Mouse (Mus musculus): Measurements from ENCODE around the gene Sh2d7. TPM values are rescaled to one million over a fixed set of nuclear protein-coding genes. Genes with fewer than 3 reads are reported as not detected.
A peak's percentile ranks its signal among the peaks of the same experiment; 100 is the strongest.
"Not testable (repeated sequence)": the region's sequence is repeated elsewhere in the genome, so short reads cannot be mapped to it uniquely, and the experiment has no call there.

Gene Sh2d7
- polyA plus RNA-seq, 1 experiment from 2014 or later, result not detected

GRCm38 (mm10) chr9:54566958-54567357 is 28.2 kb downstream of the Sh2d7 start:
- Histone ChIP-seq H3K27ac (replicated peaks; ENCODE audit: low read depth, low read length) (no peak overlapping the region), H3K27me3 (ENCODE audit: control insufficient read depth, insufficient read depth, low read length) (no peaks in the 10 kb centered on the region), H3K36me3 (replicated peaks; ENCODE audit: control insufficient read depth, insufficient read depth, low read depth, low read length) (no peaks in the 10 kb centered on the region), H3K9ac (replicated peaks; ENCODE audit: low read length) (no peak overlapping the region), H3K4me3 (ENCODE audit: low read depth, low read length) (no peak overlapping the region), H3K9me3 (replicated peaks; ENCODE audit: control insufficient read depth, low read length) (no peaks in the 10 kb centered on the region), H3K4me1 (ENCODE audit: control insufficient read depth, insufficient read depth, low read length) (no peaks in the 10 kb centered on the region), H3K4me2 (ENCODE audit: low read depth, low read length) (no peak overlapping the region)
- DNase-seq (ENCODE audit: low spot score) (peak; percentile 29), ATAC-seq (replicated peaks; ENCODE audit: insufficient number of reproducible peaks, low FRiP score, low TSS enrichment, low read depth) (no peak)
- WGBS, result 41% methylated on average over 4 of the region's 4 CpGs

- no peaks in the 10 kb centered on the region for H3K27me3 ChIP-seq (ENCODE audit: control insufficient read depth, insufficient read depth, low read length)
- DNase-seq (ENCODE audit: low spot score), result peak; percentile 62
- H3K27ac ChIP-seq (replicated peaks; ENCODE audit: low read depth, low read length), result no peak overlapping the region
- H3K4me1 ChIP-seq (ENCODE audit: control insufficient read depth, insufficient read depth, low read length), result no peaks in the 10 kb centered on the region
- H3K9me3 ChIP-seq (replicated peaks; ENCODE audit: control insufficient read depth, low read length), result no peaks in the 10 kb centered on the region
- no peak for ATAC-seq (replicated peaks; ENCODE audit: insufficient number of reproducible peaks, low FRiP score, low TSS enrichment, low read depth)
- no peak overlapping the region for H3K4me2 ChIP-seq (ENCODE audit: low read depth, low read length)
- no peaks in the 10 kb centered on the region for H3K36me3 ChIP-seq (replicated peaks; ENCODE audit: control insufficient read depth, insufficient read depth, low read depth, low read length)
- H3K4me3 ChIP-seq (ENCODE audit: low read depth, low read length), result no peak overlapping the region
- WGBS, result 33% methylated on average over 2 of the region's 2 CpGs
- H3K9ac ChIP-seq (replicated peaks; ENCODE audit: low read length), result no peak overlapping the region
Observed at GRCm38 (mm10) chr9:54568732-54569131, 29.9 kb downstream of the Sh2d7 start.

GRCm38 (mm10) chr9:54571130-54571839 is 32.5 kb downstream of the Sh2d7 start:
- Histone ChIP-seq H3K4me3 (ENCODE audit: low read depth, low read length) (no peak overlapping the region), H3K9me3 (replicated peaks; ENCODE audit: control insufficient read depth, low read length) (no peaks in the 10 kb centered on the region), H3K4me1 (ENCODE audit: control insufficient read depth, insufficient read depth, low read length) (no peaks in the 10 kb centered on the region), H3K27me3 (ENCODE audit: control insufficient read depth, insufficient read depth, low read length) (no peaks in the 10 kb centered on the region), H3K9ac (replicated peaks; ENCODE audit: low read length) (no peak overlapping the region), H3K27ac (replicated peaks; ENCODE audit: low read depth, low read length) (no peak overlapping the region), H3K4me2 (ENCODE audit: low read depth, low read length) (no peak overlapping the region), H3K36me3 (replicated peaks; ENCODE audit: control insufficient read depth, insufficient read depth, low read depth, low read length) (no peaks in the 10 kb centered on the region)
- 74% methylated on average over 9 of the region's 9 CpGs for WGBS
- DNase-seq (ENCODE audit: low spot score) (no peak), ATAC-seq (replicated peaks; ENCODE audit: insufficient number of reproducible peaks, low FRiP score, low TSS enrichment, low read depth) (no peak)

- Histone ChIP-seq H3K4me2 (ENCODE audit: low read depth, low read length) (no peak overlapping the region), H3K4me3 (ENCODE audit: low read depth, low read length) (no peak overlapping the region), H3K9ac (replicated peaks; ENCODE audit: low read length) (no peak overlapping the region), H3K9me3 (replicated peaks; ENCODE audit: control insufficient read depth, low read length) (no peaks in the 10 kb centered on the region), H3K4me1 (ENCODE audit: control insufficient read depth, insufficient read depth, low read length) (no peaks in the 10 kb centered on the region), H3K27me3 (ENCODE audit: control insufficient read depth, insufficient read depth, low read length) (no peaks in the 10 kb centered on the region), H3K36me3 (replicated peaks; ENCODE audit: control insufficient read depth, insufficient read depth, low read depth, low read length) (no peaks in the 10 kb centered on the region), H3K27ac (replicated peaks; ENCODE audit: low read depth, low read length) (no peak overlapping the region)
- ATAC-seq (replicated peaks; ENCODE audit: insufficient number of reproducible peaks, low FRiP score, low TSS enrichment, low read depth) (no peak), DNase-seq (ENCODE audit: low spot score) (no peak)
- 38% methylated on average over 1 of the region's 1 CpGs for WGBS
Observed at GRCm38 (mm10) chr9:54583712-54584111, 44.9 kb downstream of the Sh2d7 start.

GRCm38 (mm10) chr9:54584127-54584526 is 45.3 kb downstream of the Sh2d7 start:
- H3K4me2 ChIP-seq (ENCODE audit: low read depth, low read length); H3K9ac ChIP-seq (replicated peaks; ENCODE audit: low read length); H3K27ac ChIP-seq (replicated peaks; ENCODE audit: low read depth, low read length); H3K4me1 ChIP-seq (ENCODE audit: control insufficient read depth, insufficient read depth, low read length); H3K36me3 ChIP-seq (replicated peaks; ENCODE audit: control insufficient read depth, insufficient read depth, low read depth, low read length); H3K9me3 ChIP-seq (replicated peaks; ENCODE audit: control insufficient read depth, low read length); H3K27me3 ChIP-seq (ENCODE audit: control insufficient read depth, insufficient read depth, low read length); H3K4me3 ChIP-seq (ENCODE audit: low read depth, low read length); DNase-seq (ENCODE audit: low spot score); ATAC-seq (replicated peaks; ENCODE audit: insufficient number of reproducible peaks, low FRiP score, low TSS enrichment, low read depth): not testable (repeated sequence)
- 80% methylated on average over 2 of the region's 2 CpGs for WGBS

GRCm38 (mm10) chr9:54585839-54586198 is 47.0 kb downstream of the Sh2d7 start:
- Histone ChIP-seq H3K9ac (replicated peaks; ENCODE audit: low read length) (no peak overlapping the region), H3K27ac (replicated peaks; ENCODE audit: low read depth, low read length) (no peak overlapping the region)

GRCm38 (mm10) chr9:54586199-54587061 is 47.6 kb downstream of the Sh2d7 start, which contains the start of gene Idh3a:
Idh3a (plus strand) TSS chr9:54586334.
- under 1% methylated on average over 64 of the region's 73 CpGs for WGBS
- no peaks in the 10 kb centered on the region for H3K4me1 ChIP-seq (ENCODE audit: control insufficient read depth, insufficient read depth, low read length)
- ATAC-seq (replicated peaks; ENCODE audit: insufficient number of reproducible peaks, low FRiP score, low TSS enrichment, low read depth) (peak; percentile 97), DNase-seq (ENCODE audit: low spot score) (peak; percentile 98)
- H3K4me3 ChIP-seq (ENCODE audit: low read depth, low read length), result peak within 1 kb of the TSS; percentile 72
- peak within 1 kb of the TSS; percentile 70 for H3K9ac ChIP-seq (replicated peaks; ENCODE audit: low read length)
- no peaks in the 10 kb centered on the region for H3K36me3 ChIP-seq (replicated peaks; ENCODE audit: control insufficient read depth, insufficient read depth, low read depth, low read length)
- H3K4me2 ChIP-seq (ENCODE audit: low read depth, low read length), result peak within 1 kb of the TSS; percentile 81
- H3K9me3 ChIP-seq (replicated peaks; ENCODE audit: control insufficient read depth, low read length), result no peaks in the 10 kb centered on the region
- no peaks in the 10 kb centered on the region for H3K27me3 ChIP-seq (ENCODE audit: control insufficient read depth, insufficient read depth, low read length)
- no peak within 1 kb of the TSS for H3K27ac ChIP-seq (replicated peaks; ENCODE audit: low read depth, low read length)

More at GRCm38 (mm10) chr9:54585839-54586198, 47.0 kb downstream of the Sh2d7 start:
- Histone ChIP-seq H3K27me3 (ENCODE audit: control insufficient read depth, insufficient read depth, low read length) (no peaks in the 10 kb centered on the region), H3K4me1 (ENCODE audit: control insufficient read depth, insufficient read depth, low read length) (no peaks in the 10 kb centered on the region), H3K4me2 (ENCODE audit: low read depth, low read length) (peak overlapping the region; percentile 32), H3K4me3 (ENCODE audit: low read depth, low read length) (peak overlapping the region; percentile 16; the same call in 1 of the 2 replicates), H3K9me3 (replicated peaks; ENCODE audit: control insufficient read depth, low read length) (no peaks in the 10 kb centered on the region), H3K36me3 (replicated peaks; ENCODE audit: control insufficient read depth, insufficient read depth, low read depth, low read length) (no peaks in the 10 kb centered on the region)
- WGBS, result 33% methylated on average over 5 of the region's 5 CpGs
- no peak; the same call in 1 of the 2 replicates for ATAC-seq (replicated peaks; ENCODE audit: insufficient number of reproducible peaks, low FRiP score, low TSS enrichment, low read depth)
- no peak for DNase-seq (ENCODE audit: low spot score)

- Histone ChIP-seq H3K9me3 (replicated peaks; ENCODE audit: control insufficient read depth, low read length) (no peaks in the 10 kb centered on the region), H3K4me2 (ENCODE audit: low read depth, low read length) (no peak overlapping the region), H3K36me3 (replicated peaks; ENCODE audit: control insufficient read depth, insufficient read depth, low read depth, low read length) (no peaks in the 10 kb centered on the region), H3K27ac (replicated peaks; ENCODE audit: low read depth, low read length) (no peak overlapping the region), H3K4me1 (ENCODE audit: control insufficient read depth, insufficient read depth, low read length) (no peaks in the 10 kb centered on the region), H3K9ac (replicated peaks; ENCODE audit: low read length) (no peak overlapping the region), H3K27me3 (ENCODE audit: control insufficient read depth, insufficient read depth, low read length) (no peaks in the 10 kb centered on the region), H3K4me3 (ENCODE audit: low read depth, low read length) (no peak overlapping the region)
- no peak for ATAC-seq (replicated peaks; ENCODE audit: insufficient number of reproducible peaks, low FRiP score, low TSS enrichment, low read depth)
- 55% methylated on average over 4 of the region's 4 CpGs for WGBS
- no peak for DNase-seq (ENCODE audit: low spot score)
Observed at GRCm38 (mm10) chr9:54587863-54588262, 49.1 kb downstream of the Sh2d7 start.
